Mouse (Mus musculus) v-Abl transformed pro-B cells (cell line): ENCODE measurements at regions not wholly inside any gene's neighbourhood (a gene's known extent, or its start where the extent isn't known, plus 50 kb on each side); places are given as distances from the start of the nearest gene placed in this dataset.

Experiments used
- in situ Hi-C, 2 experiments: fragments of 400-800 bp; cut with MboI; formaldehyde crosslinking; loops; one replicate each; pipeline ENCODE4 v1.15.1; 2025; ENCODE audit not compliant: unreplicated experiment in 2 of 2

DNA sequence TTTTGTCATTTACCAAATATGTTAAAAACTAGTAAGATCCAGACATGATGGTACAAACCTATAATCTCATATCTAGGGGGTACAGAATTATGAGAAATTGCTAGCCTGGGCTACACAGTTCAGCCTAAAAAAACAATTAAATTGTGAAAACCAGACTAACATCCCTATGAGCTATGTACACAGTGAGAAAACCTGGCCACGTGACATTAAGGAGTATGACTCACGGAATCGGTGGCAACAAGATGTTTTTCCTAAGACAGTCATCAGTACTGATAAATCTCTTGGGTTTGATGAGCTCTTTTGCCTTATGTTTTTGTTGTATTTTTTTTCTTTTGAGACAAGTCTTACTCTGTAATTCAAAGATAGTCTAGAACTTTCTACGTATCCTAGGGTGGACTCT lies 148.6 kb downstream of the Csl start:
- in situ Hi-C loops, result loop anchor here in 1 of 2 experiments (5.0 to 25.0 kb wide), 2 partner anchors 34 to 1899 kb away; no protein-coding TSS in a partner anchor

DNA sequence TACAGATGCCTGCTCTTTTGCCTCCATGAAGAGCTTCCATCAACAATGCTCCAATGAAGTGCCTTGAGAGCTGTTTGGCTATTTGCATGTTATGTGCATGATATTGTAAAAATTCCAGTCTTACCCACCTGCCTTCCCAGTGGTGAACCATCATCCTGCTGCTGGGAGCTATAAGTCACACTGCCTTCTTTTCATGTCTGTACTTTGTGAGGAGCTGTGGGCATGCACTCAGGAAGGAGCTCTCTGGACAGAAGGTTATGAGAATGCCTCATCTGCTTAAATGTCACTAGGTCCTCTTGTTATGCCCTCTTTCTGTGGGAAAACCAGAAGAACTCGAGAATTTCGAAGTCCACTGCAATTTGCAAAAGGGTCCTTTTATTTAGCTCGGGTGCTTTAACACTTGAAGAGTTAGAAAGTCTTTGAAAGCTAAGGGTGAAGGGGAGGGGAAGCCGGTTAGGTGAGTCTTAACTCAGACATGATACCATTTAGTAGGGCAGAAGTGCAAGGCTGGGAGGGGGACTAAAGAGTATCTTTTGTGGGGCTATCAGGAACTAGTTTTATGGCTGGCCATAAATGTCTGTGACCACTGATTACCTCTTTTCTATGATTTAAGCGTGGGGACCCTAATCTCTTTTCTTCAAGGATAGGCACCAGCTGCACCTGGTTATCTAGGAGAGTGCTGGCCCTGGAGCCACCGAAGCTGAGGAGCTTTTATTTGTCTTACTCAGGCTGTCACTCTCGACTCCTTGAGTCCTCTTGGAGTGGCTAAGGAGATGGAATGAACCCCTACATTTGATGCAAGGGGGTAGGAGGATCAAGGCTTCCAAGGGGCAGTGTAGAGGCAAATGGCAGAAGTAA lies 144.8 kb downstream of the Csl start:
- in situ Hi-C loops, result loop anchor here (5.0 to 25.0 kb wide), 6 partner anchors 32 to 1902 kb away; partner anchors contain the start of genes Galnt4 (in 1 of the 2) and Poc1b (in 1 of the 2)

GRCm38 (mm10) chr10:99615371-99615770 lies 144.1 kb downstream of the Csl start:
- in situ Hi-C loops, result loop anchor here (5.0 to 25.0 kb wide), 5 partner anchors 33 to 1903 kb away; partner anchors contain the start of genes Galnt4 (in 1 of the 2) and Poc1b (in 1 of the 2)

GRCm38 (mm10) chr10:99615779-99616178 lies 143.7 kb downstream of the Csl start:
- in situ Hi-C loops, result loop anchor here (5.0 to 25.0 kb wide), 5 partner anchors 33 to 1903 kb away; partner anchors contain the start of genes Galnt4 (in 1 of the 2) and Poc1b (in 1 of the 2)

DNA sequence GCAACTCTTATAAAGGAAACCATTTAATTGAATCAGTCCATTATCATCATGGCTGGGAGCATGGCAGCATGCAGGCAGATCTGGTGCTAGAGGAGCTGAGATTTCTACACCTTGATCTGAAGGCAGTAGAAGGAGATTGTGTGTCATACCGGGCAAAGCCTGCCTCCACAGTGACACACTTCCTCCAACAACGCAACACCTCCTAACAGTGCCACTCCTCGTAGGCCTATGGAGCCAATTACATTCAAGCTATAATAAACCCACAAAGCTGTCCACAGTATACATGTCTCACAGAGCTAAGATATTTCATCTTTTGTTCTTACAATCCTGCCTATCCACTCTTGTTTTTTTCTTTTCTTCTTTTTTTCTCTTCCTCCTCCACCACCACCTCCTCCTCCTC lies 141.8 kb downstream of the Csl start:
- in situ Hi-C loops, result loop anchor here (5.0 to 25.0 kb wide), 5 partner anchors 35 to 1905 kb away; partner anchors contain the start of genes Galnt4 (in 1 of the 2) and Poc1b (in 1 of the 2)

- in situ Hi-C loops, result loop anchor here (5.0 to 25.0 kb wide), 6 partner anchors 37 to 1907 kb away; partner anchors contain the start of genes Galnt4 (in 1 of the 2) and Poc1b (in 1 of the 2)
These were observed 139.9 kb downstream of the Csl start for GRCm38 (mm10) chr10:99619421-99620151.

- in situ Hi-C loops, result loop anchor here (10.0 to 25.0 kb wide), 2 partner anchors 1906 to 1908 kb away; no protein-coding TSS in a partner anchor
These were observed 139.0 kb downstream of the Csl start for GRCm38 (mm10) chr10:99620489-99620888.

GRCm38 (mm10) chr10:99627355-99627754 lies 132.1 kb downstream of the Csl start:
- in situ Hi-C loops, result loop anchor here (10.0 to 25.0 kb wide), 4 partner anchors 835 to 1913 kb away; partner anchors contain the start of genes Cep290 (in 1 of the 2) and Tmtc3 (in 1 of the 2)

DNA sequence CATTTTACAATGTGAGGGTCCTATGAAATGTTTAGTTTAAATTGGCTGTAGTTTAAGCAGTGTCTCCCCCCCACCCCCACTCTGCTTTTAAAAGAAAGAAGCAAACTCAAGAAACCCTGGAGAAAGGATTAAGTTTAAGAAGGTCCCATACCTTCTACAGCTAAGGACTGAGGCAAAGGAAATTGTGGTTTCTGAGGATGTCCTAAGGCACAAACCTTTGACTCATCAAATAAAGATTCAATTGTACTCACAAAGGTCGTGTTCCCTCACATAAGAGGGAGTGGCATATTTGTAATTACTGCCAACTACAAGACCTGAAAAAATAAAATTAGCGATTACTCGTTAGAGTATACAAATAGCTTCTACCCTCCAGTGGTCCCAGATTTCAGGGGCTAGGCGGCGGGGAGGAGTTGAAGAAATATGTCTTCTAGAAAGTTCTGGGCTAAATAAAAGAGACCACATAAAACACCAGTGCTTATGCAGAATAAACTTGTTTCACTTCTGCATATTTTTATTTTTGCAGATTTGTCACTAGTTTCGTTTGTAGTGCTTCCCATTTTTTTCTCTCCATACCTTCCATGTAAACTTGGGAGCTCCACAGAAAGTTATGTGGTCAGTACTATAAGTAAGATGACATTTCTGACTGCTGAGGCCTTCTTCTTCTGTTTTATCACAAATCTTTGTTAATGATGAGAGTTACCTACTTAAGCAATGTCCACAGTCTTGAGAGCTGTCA lies 127.0 kb downstream of the Csl start:
- in situ Hi-C loops, result loop anchor here (25.0 kb wide), 3 partner anchors 830 to 1145 kb away; partner anchors contain the start of genes Cep290 (in 1 of the 2) and Tmtc3 (in 1 of the 2)

GRCm38 (mm10) chr10:99635796-99636195 lies 123.7 kb downstream of the Csl start:
- in situ Hi-C loops, result loop anchor here (25.0 kb wide), 3 partner anchors 827 to 1148 kb away; partner anchors contain the start of genes Cep290 (in 1 of the 2) and Tmtc3 (in 1 of the 2)

GRCm38 (mm10) chr10:99639022-99639421 lies 120.4 kb downstream of the Csl start:
- in situ Hi-C loops, result loop anchor here (25.0 kb wide), 3 partner anchors 823 to 1152 kb away; partner anchors contain the start of genes Cep290 (in 1 of the 2) and Tmtc3 (in 1 of the 2)

DNA sequence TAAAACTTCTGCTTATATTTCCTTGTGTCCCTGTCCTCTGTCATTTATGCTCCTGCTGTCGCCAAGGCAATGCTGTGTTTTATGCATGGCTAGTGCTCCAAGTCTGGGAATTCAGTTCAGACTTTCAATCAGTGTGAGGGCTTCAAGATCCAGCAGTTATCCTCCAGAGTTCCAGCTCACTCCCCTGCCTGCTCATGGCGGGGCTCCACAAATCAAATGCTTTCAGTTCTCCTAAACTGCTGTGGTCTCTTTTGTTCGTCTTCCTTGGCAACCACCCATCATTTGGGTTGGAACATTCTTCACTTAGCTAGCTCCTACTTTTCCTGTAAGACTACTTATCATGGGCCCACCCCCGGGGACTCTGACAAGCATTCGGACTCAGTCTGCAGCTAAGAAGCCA lies 120.0 kb downstream of the Csl start:
- in situ Hi-C loops, result loop anchor here (25.0 kb wide), 3 partner anchors 823 to 1152 kb away; partner anchors contain the start of genes Cep290 (in 1 of the 2) and Tmtc3 (in 1 of the 2)

DNA sequence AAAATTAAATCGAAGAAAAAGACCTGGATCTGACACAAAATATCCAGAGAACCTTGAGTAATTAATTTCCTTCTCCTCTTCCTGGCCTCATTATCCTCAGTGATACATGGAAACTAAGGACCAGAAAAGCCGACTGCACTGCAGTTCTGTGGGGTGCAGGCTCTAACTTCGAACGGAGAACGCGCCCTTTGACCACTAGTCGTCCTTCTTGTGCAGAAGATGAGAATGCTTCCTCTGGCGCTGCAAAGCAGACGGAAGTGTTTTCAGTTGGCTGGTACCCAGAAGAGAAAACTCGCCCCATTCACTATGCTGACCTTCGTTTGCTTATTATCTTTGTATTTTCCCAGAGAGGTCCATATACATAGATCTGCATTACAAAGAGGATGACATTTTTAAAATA lies 117.7 kb downstream of the Csl start:
- in situ Hi-C loops, result loop anchor here (25.0 kb wide), 3 partner anchors 821 to 1154 kb away; partner anchors contain the start of genes Cep290 (in 1 of the 2) and Tmtc3 (in 1 of the 2)

GRCm38 (mm10) chr10:99642201-99642827 lies 117.1 kb downstream of the Csl start:
- in situ Hi-C loops, result loop anchor here (25.0 kb wide), 3 partner anchors 820 to 1155 kb away; partner anchors contain the start of genes Cep290 (in 1 of the 2) and Tmtc3 (in 1 of the 2)

- in situ Hi-C loops, result loop anchor here (25.0 kb wide), 3 partner anchors 817 to 1158 kb away; partner anchors contain the start of genes Cep290 (in 1 of the 2) and Tmtc3 (in 1 of the 2)
These were observed 114.5 kb downstream of the Csl start for GRCm38 (mm10) chr10:99644981-99645380.

DNA sequence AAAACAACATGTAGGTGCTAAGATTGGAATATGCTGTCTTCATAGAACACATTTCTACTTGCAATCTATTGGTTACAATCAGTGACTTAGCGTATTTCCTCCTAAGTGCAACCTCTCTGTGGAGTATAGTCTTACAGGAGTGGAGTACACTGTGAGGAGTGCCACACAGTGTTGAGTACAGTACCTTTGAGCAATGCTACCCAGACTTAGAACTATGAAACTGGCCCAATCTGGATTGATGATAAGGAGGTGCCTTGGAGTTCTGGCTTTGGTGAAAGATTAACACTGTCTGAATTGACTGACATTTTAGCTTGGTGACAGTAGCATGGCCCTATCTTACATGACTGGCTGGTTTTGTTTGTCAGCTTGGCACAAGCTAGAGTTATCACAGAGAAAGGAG lies 107.4 kb downstream of the Csl start:
- in situ Hi-C loops, result no loop called here

GRCm38 (mm10) chr10:99654284-99654683 lies 105.2 kb downstream of the Csl start:
- in situ Hi-C loops, result no loop called here

DNA sequence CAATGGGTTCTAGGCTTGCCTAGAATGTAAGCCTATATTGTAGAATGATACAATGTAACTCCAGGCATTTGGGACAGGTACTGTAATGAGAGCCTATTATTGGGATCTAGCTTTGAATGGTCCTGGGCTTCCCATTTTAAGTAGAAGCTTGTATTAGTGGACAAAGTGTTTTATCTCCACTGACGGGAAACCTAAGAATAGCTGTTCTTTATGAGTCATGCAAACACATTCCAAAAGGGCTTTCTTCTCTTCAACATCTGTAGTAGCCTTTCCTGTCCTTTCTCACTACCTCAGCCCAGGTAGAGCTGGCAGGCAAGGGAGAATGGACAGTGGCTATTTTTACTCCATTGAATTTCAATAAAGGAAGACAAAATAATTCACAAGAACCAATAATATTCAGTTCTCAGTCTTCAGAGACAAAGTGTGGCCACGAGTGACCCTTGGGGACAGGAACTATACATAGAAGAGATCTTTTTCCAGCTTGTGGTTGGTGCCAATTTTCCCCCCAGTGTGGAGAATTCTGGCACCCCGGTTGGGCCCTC lies 82.8 kb downstream of the Csl start:
- in situ Hi-C loops, result no loop called here
